Mouse (Mus musculus) intestine, postnatal 0 days (tissue): ENCODE results near the gene Ccdc122. TPM values are rescaled to one million over a fixed set of nuclear protein-coding genes. Genes with fewer than 3 reads are reported as not detected.

Source experiments
- ATAC-seq: fragments of 200-750 bp; cut with Nextera tagmentation; 2 replicates; pipeline ENCODE4 v1.8.0; 2017; ENCODE audit warnings: mild to moderate bottlenecking, moderate TSS enrichment, moderate library complexity
- H3K27ac ChIP-seq: fragments of 300-500 bp; sonication (generic); 2 replicates; pipeline ENCODE4 v1.5.1; 2014; ENCODE audit warnings: mild to moderate bottlenecking, low read depth, low read length, moderate library complexity
- H3K27me3 ChIP-seq: fragments of 300-500 bp; sonication (generic); replicated peaks from 2 replicates; pipeline ENCODE4 v1.6.1; 2014; ENCODE audit warnings: low read length, mixed read lengths; ENCODE audit not compliant: control insufficient read depth, insufficient read depth
- H3K36me3 ChIP-seq: fragments of 300-500 bp; sonication (generic); 2 replicates; pipeline ENCODE4 v1.6.1; 2014; ENCODE audit warnings: mild to moderate bottlenecking, moderate library complexity; ENCODE audit not compliant: control insufficient read depth, insufficient read depth
- H3K4me1 ChIP-seq: fragments of 300-500 bp; sonication (generic); replicated peaks from 2 replicates; pipeline ENCODE4 v1.6.1; 2014; ENCODE audit warnings: antibody characterized with exemption, low read length, mixed read lengths; ENCODE audit not compliant: control insufficient read depth, insufficient read depth
- H3K4me2 ChIP-seq: fragments of 300-500 bp; sonication (generic); replicated peaks from 2 replicates; pipeline ENCODE4 v1.6.1; 2014; ENCODE audit warnings: low read depth, mild to moderate bottlenecking, moderate library complexity
- H3K4me3 ChIP-seq: fragments of 300-500 bp; sonication (generic); 2 replicates; pipeline ENCODE4 v1.5.1; 2014; ENCODE audit warnings: low read depth, low read length
- H3K9ac ChIP-seq: fragments of 300-500 bp; sonication (generic); 2 replicates; pipeline ENCODE4 v1.6.1; 2014; ENCODE audit warnings: mild to moderate bottlenecking, low read depth, low read length
- H3K9me3 ChIP-seq: fragments of 300-500 bp; sonication (generic); 2 replicates; pipeline ENCODE4 v1.6.1; 2016; ENCODE audit warnings: mixed run types; ENCODE audit not compliant: control insufficient read depth
- CTCF ChIP-seq: sonication (generic); IDR thresholded peaks from 2 replicates; pipeline ENCODE4 v1.5.1; 2016; ENCODE audit warnings: low read depth, mild to moderate bottlenecking, control low read depth, antibody characterized with exemption, moderate library complexity
- WGBS: fragments of 180-500 bp; shearing (Covaris S2); extraction: QIAGEN DNeasy Blood & Tissue Kit; methylation state at CpG from one replicate; pipeline ENCODE4 v1.1.7; 2014; 5-methylcytosine and 5-hydroxymethylcytosine counted together
- polyA plus RNA-seq: library from polyadenylated mRNA; unstranded; fragments of >200 nt; fragmentation: Nextera tagmentation; extraction: Ambion mirVana; gene quantifications from 2 replicates; pipeline ENCODE4 v1.2.1, GENCODE M21; 2015

Gene Ccdc122
- polyA plus RNA-seq, 1 experiment from 2014 or later = 15.0 TPM

GRCm38 (mm10) chr14:77145103-77145502, 108.5 kb downstream of the Ccdc122 start:
- WGBS = 63% methylated on average over 4 of the region's 4 CpGs
- H3K4me3 ChIP-seq = no peak overlapping the region
- no peak for ATAC-seq
- no peaks in the 10 kb centered on the region for H3K27me3 ChIP-seq
- no peak for TF ChIP-seq CTCF
- H3K27ac ChIP-seq = no peak overlapping the region
- no peaks in the 10 kb centered on the region for H3K9me3 ChIP-seq
- no peak overlapping the region for H3K9ac ChIP-seq
- H3K4me2 ChIP-seq = no peak overlapping the region
- H3K4me1 ChIP-seq = no peaks in the 10 kb centered on the region
- no peaks in the 10 kb centered on the region for H3K36me3 ChIP-seq

GRCm38 (mm10) chr14:77147635-77148034, 111.1 kb downstream of the Ccdc122 start:
- no peaks in the 10 kb centered on the region for H3K9me3 ChIP-seq
- no peak overlapping the region for H3K4me2 ChIP-seq
- no peak for TF ChIP-seq CTCF
- H3K27ac ChIP-seq = no peak overlapping the region
- no peaks in the 10 kb centered on the region for H3K27me3 ChIP-seq
- 88% methylated on average over 1 of the region's 1 CpGs for WGBS
- ATAC-seq = no peak
- H3K4me1 ChIP-seq = no peaks in the 10 kb centered on the region
- H3K36me3 ChIP-seq = no peaks in the 10 kb centered on the region
- H3K9ac ChIP-seq = no peak overlapping the region
- H3K4me3 ChIP-seq = no peak overlapping the region

- H3K36me3 ChIP-seq = no peaks in the 10 kb centered on the region
- TF ChIP-seq CTCF = no peak
- WGBS = 75% methylated on average over 6 of the region's 6 CpGs
- H3K4me2 ChIP-seq = no peak overlapping the region
- no peaks in the 10 kb centered on the region for H3K4me1 ChIP-seq
- no peak overlapping the region for H3K4me3 ChIP-seq
- peaks cover 6% of the 10 kb centered on the region for H3K27me3 ChIP-seq
- no peaks in the 10 kb centered on the region for H3K9me3 ChIP-seq
- H3K27ac ChIP-seq = no peak overlapping the region
- no peak overlapping the region for H3K9ac ChIP-seq
- no peak for ATAC-seq
These were observed 114.0 kb downstream of the Ccdc122 start for GRCm38 (mm10) chr14:77150556-77150955.

- Histone ChIP-seq H3K27me3 (peaks cover 15% of the 10 kb centered on the region), H3K36me3 (no peaks in the 10 kb centered on the region), H3K9me3 (no peaks in the 10 kb centered on the region), H3K4me1 (no peaks in the 10 kb centered on the region), H3K4me3 (no peak overlapping the region), H3K4me2 (no peak overlapping the region), H3K27ac (no peak overlapping the region), H3K9ac (no peak overlapping the region)
- ATAC-seq = no peak
- WGBS = 89% methylated on average over 7 of the region's 7 CpGs
- no peak for TF ChIP-seq CTCF
These were observed 114.9 kb downstream of the Ccdc122 start for GRCm38 (mm10) chr14:77151431-77151830.

GRCm38 (mm10) chr14:77156222-77156910, 119.8 kb downstream of the Ccdc122 start, which contains the start of gene Enox1:
TSS of gene Enox1 (plus strand) at chr14:77156763.
- Histone ChIP-seq H3K27me3 (peaks cover 38% of the 10 kb centered on the region), H3K27ac (no peak within 1 kb of the TSS), H3K4me1 (no peaks in the 10 kb centered on the region; the same call in 1 of the 2 replicates), H3K9ac (peak within 1 kb of the TSS; percentile 31), H3K4me3 (peak within 1 kb of the TSS; percentile 61), H3K9me3 (no peaks in the 10 kb centered on the region), H3K36me3 (no peaks in the 10 kb centered on the region), H3K4me2 (peak within 1 kb of the TSS; percentile 87)
- peak; percentile 41 for ATAC-seq
- TF ChIP-seq CTCF = peak; percentile 43
- 1% methylated on average over 69 of the region's 73 CpGs for WGBS

- under 1% methylated on average over 42 of the region's 64 CpGs for WGBS
- Histone ChIP-seq H3K4me1 (no peaks in the 10 kb centered on the region; the same call in 1 of the 2 replicates), H3K27me3 (peaks cover 38% of the 10 kb centered on the region), H3K36me3 (no peaks in the 10 kb centered on the region), H3K9me3 (no peaks in the 10 kb centered on the region), H3K9ac (peak overlapping the region; percentile 31), H3K4me2 (peak overlapping the region; percentile 87), H3K27ac (no peak overlapping the region), H3K4me3 (peak overlapping the region; percentile 61)
- 0 out of 2 replicates have a peak, but pooled peaks have one; percentile 47 for ATAC-seq
- no peak for TF ChIP-seq CTCF
These were observed 120.4 kb downstream of the Ccdc122 start for GRCm38 (mm10) chr14:77156911-77157504.
